Mouse (Mus musculus): ENCODE results near the gene Icmt. TPM values are rescaled to one million over a fixed set of nuclear protein-coding genes. Genes with fewer than 3 reads are reported as not detected.

Icmt gene
- polyA plus RNA-seq, 1 experiment, result 30.8 TPM

- peaks cover 1% of the 10 kb centered on the region for H3K27me3 ChIP-seq (ENCODE audit: control insufficient read depth, insufficient read depth, insufficient read length)
- no peaks in the 10 kb centered on the region for H3K36me3 ChIP-seq (ENCODE audit: control insufficient read depth, insufficient read depth)
- no peak overlapping the region for H3ac ChIP-seq (ENCODE audit: control insufficient read depth, insufficient read length)
- no peak overlapping the region for H3K4me2 ChIP-seq (ENCODE audit: low read depth)
- no peak for TF ChIP-seq MYOD1 (IDR thresholded peaks at IDR 0.05; ENCODE audit: control insufficient read depth in 1 of 3, insufficient read length in 2 of 3, low read depth in 2 of 3)
- no peak for TF ChIP-seq SRF (IDR thresholded peaks at IDR 0.05; ENCODE audit: control insufficient read depth, insufficient read length, low read depth)
- no peak for TF ChIP-seq USF1 (IDR thresholded peaks at IDR 0.05; ENCODE audit: low read depth)
- no peak for TF ChIP-seq POLR2AphosphoS2 (IDR thresholded peaks at IDR 0.05; ENCODE audit: insufficient read length, low read depth)
- no peak for TF ChIP-seq MYOG (IDR thresholded peaks at IDR 0.05; ENCODE audit: control insufficient read depth in 1 of 3, insufficient read depth in 1 of 3, insufficient read length in 2 of 3, low read depth in 2 of 3)
- TF ChIP-seq REST (IDR thresholded peaks at IDR 0.05; ENCODE audit: insufficient read depth, insufficient read length), result no peak
- no peak for TF ChIP-seq TCF3 (IDR thresholded peaks at IDR 0.05; ENCODE audit: insufficient read length, low read depth)
- TF ChIP-seq POLR2A (IDR thresholded peaks at IDR 0.05; ENCODE audit: insufficient read length, low read depth), result no peak
- TF ChIP-seq MAX (IDR thresholded peaks at IDR 0.05; ENCODE audit: low read depth), result no peak
- no peak for TF ChIP-seq TCF12 (IDR thresholded peaks at IDR 0.05; ENCODE audit: insufficient read depth, poor library complexity, severe bottlenecking)
- no peaks in the 10 kb centered on the region for H3K79me2 ChIP-seq (ENCODE audit: control insufficient read depth, insufficient read depth)
- H3K4me3 ChIP-seq, result no peak overlapping the region
Observed at GRCm38 (mm10) chr4:152277916-152278315, 19.1 kb upstream of the Icmt start.

GRCm38 (mm10) chr4:152278986-152279385 lies 18.0 kb upstream of the Icmt start:
- Histone ChIP-seq H3ac (ENCODE audit: control insufficient read depth, insufficient read length) (no peak overlapping the region), H3K4me3 (no peak overlapping the region), H3K4me2 (ENCODE audit: low read depth) (no peak overlapping the region), H3K27me3 (ENCODE audit: control insufficient read depth, insufficient read depth, insufficient read length) (peaks cover 7% of the 10 kb centered on the region), H3K79me2 (ENCODE audit: control insufficient read depth, insufficient read depth) (no peaks in the 10 kb centered on the region), H3K36me3 (ENCODE audit: control insufficient read depth, insufficient read depth) (no peaks in the 10 kb centered on the region)
- TF ChIP-seq TCF3 (IDR thresholded peaks at IDR 0.05; ENCODE audit: insufficient read length, low read depth) (no peak), USF1 (IDR thresholded peaks at IDR 0.05; ENCODE audit: low read depth) (no peak)

- Histone ChIP-seq H3K4me2 (ENCODE audit: low read depth) (no peak overlapping the region), H3ac (ENCODE audit: control insufficient read depth, insufficient read length) (no peak overlapping the region), H3K79me2 (ENCODE audit: control insufficient read depth, insufficient read depth) (no peaks in the 10 kb centered on the region), H3K4me3 (no peak overlapping the region), H3K36me3 (ENCODE audit: control insufficient read depth, insufficient read depth) (no peaks in the 10 kb centered on the region), H3K27me3 (ENCODE audit: control insufficient read depth, insufficient read depth, insufficient read length) (peaks cover 15% of the 10 kb centered on the region)
- no peak for TF ChIP-seq SRF (IDR thresholded peaks at IDR 0.05; ENCODE audit: control insufficient read depth, insufficient read length, low read depth)
- TF ChIP-seq MYOG (IDR thresholded peaks at IDR 0.05; ENCODE audit: control insufficient read depth in 1 of 3, insufficient read depth in 1 of 3, insufficient read length in 2 of 3, low read depth in 2 of 3), result no peak
- TF ChIP-seq POLR2AphosphoS2 (IDR thresholded peaks at IDR 0.05; ENCODE audit: insufficient read length, low read depth), result no peak
- TF ChIP-seq REST (IDR thresholded peaks at IDR 0.05; ENCODE audit: insufficient read depth, insufficient read length), result peak; percentile 56
- no peak for TF ChIP-seq MYOD1 (IDR thresholded peaks at IDR 0.05; ENCODE audit: control insufficient read depth in 1 of 3, insufficient read length in 2 of 3, low read depth in 2 of 3)
- TF ChIP-seq CEBPB (IDR thresholded peaks at IDR 0.05; ENCODE audit: insufficient read depth, poor library complexity, severe bottlenecking), result no peak
- TF ChIP-seq POLR2A (IDR thresholded peaks at IDR 0.05; ENCODE audit: insufficient read length, low read depth), result no peak
- no peak for TF ChIP-seq TCF12 (IDR thresholded peaks at IDR 0.05; ENCODE audit: insufficient read depth, poor library complexity, severe bottlenecking)
- TF ChIP-seq E2F4 (IDR thresholded peaks at IDR 0.05; ENCODE audit: insufficient read depth), result no peak
Observed at GRCm38 (mm10) chr4:152281601-152282000, 15.4 kb upstream of the Icmt start.

GRCm38 (mm10) chr4:152282721-152283120 lies 14.3 kb upstream of the Icmt start:
- Histone ChIP-seq H3K4me3 (no peak overlapping the region), H3K79me2 (ENCODE audit: control insufficient read depth, insufficient read depth) (no peaks in the 10 kb centered on the region), H3ac (ENCODE audit: control insufficient read depth, insufficient read length) (no peak overlapping the region), H3K36me3 (ENCODE audit: control insufficient read depth, insufficient read depth) (no peaks in the 10 kb centered on the region), H3K27me3 (ENCODE audit: control insufficient read depth, insufficient read depth, insufficient read length) (peaks cover 26% of the 10 kb centered on the region), H3K4me2 (ENCODE audit: low read depth) (no peak overlapping the region)
- TF ChIP-seq REST (IDR thresholded peaks at IDR 0.05; ENCODE audit: insufficient read depth, insufficient read length) (no peak), MAX (IDR thresholded peaks at IDR 0.05; ENCODE audit: low read depth) (no peak), CEBPB (IDR thresholded peaks at IDR 0.05; ENCODE audit: insufficient read depth, poor library complexity, severe bottlenecking) (no peak), TCF3 (IDR thresholded peaks at IDR 0.05; ENCODE audit: insufficient read length, low read depth) (no peak), TCF12 (IDR thresholded peaks at IDR 0.05; ENCODE audit: insufficient read depth, poor library complexity, severe bottlenecking) (no peak)

GRCm38 (mm10) chr4:152283186-152283950 lies 13.7 kb upstream of the Icmt start:
- Histone ChIP-seq H3K4me3 (no peak overlapping the region), H3K4me2 (ENCODE audit: low read depth) (no peak overlapping the region), H3K27me3 (ENCODE audit: control insufficient read depth, insufficient read depth, insufficient read length) (peaks cover 33% of the 10 kb centered on the region), H3K36me3 (ENCODE audit: control insufficient read depth, insufficient read depth) (no peaks in the 10 kb centered on the region), H3ac (ENCODE audit: control insufficient read depth, insufficient read length) (no peak overlapping the region), H3K79me2 (ENCODE audit: control insufficient read depth, insufficient read depth) (no peaks in the 10 kb centered on the region)
- no peak for TF ChIP-seq SRF (IDR thresholded peaks at IDR 0.05; ENCODE audit: control insufficient read depth, insufficient read length, low read depth)
- no peak for TF ChIP-seq POLR2AphosphoS2 (IDR thresholded peaks at IDR 0.05; ENCODE audit: insufficient read length, low read depth)
- no peak for TF ChIP-seq POLR2A (IDR thresholded peaks at IDR 0.05; ENCODE audit: insufficient read length, low read depth)
- TF ChIP-seq MYOG (IDR thresholded peaks at IDR 0.05; ENCODE audit: control insufficient read depth in 1 of 3, insufficient read depth in 1 of 3, insufficient read length in 2 of 3, low read depth in 2 of 3), result no peak
- no peak for TF ChIP-seq TCF12 (IDR thresholded peaks at IDR 0.05; ENCODE audit: insufficient read depth, poor library complexity, severe bottlenecking)
- TF ChIP-seq REST (IDR thresholded peaks at IDR 0.05; ENCODE audit: insufficient read depth, insufficient read length), result no peak
- no peak for TF ChIP-seq USF1 (IDR thresholded peaks at IDR 0.05; ENCODE audit: low read depth)
- TF ChIP-seq MYOD1 (IDR thresholded peaks at IDR 0.05; ENCODE audit: control insufficient read depth in 1 of 3, insufficient read length in 2 of 3, low read depth in 2 of 3), result no peak
- no peak for TF ChIP-seq E2F4 (IDR thresholded peaks at IDR 0.05; ENCODE audit: insufficient read depth)
- no peak for TF ChIP-seq TCF3 (IDR thresholded peaks at IDR 0.05; ENCODE audit: insufficient read length, low read depth)
- TF ChIP-seq CEBPB (IDR thresholded peaks at IDR 0.05; ENCODE audit: insufficient read depth, poor library complexity, severe bottlenecking), result no peak

All from myocyte (in vitro differentiated cells).